Mouse (Mus musculus) CH12.LX (cell line): ENCODE data around the gene Cnot4. TPM values are rescaled to one million over a fixed set of nuclear protein-coding genes. Genes with fewer than 3 reads are reported as not detected.

ENCODE experiments used
- DNase-seq: peaks from one replicate; pipeline ENCODE4 v3.0.0-alpha.2; 2013; ENCODE audit errors: extremely low read depth
- H3K27ac ChIP-seq: 2 replicates; pipeline ENCODE4 v1.5.1; 2012; ENCODE audit warnings: low read depth, mild to moderate bottlenecking, control low read depth, moderate library complexity; ENCODE audit not compliant: insufficient read depth
- H3K27me3 ChIP-seq: replicated peaks from 2 replicates; pipeline ENCODE3; 2012; ENCODE audit warnings: inconsistent platforms
- H3K36me3 ChIP-seq, 2 experiments: replicated peaks in 1 of 2; 2 replicates each; pipeline versions ENCODE3 to v1.6.1; 2012; ENCODE audit warnings: inconsistent platforms in 1 of 2, low read length in 1 of 2, mild to moderate bottlenecking in 1 of 2, mixed read lengths in 1 of 2, moderate library complexity in 1 of 2; ENCODE audit not compliant: control insufficient read depth in 1 of 2, insufficient read depth in 1 of 2
- H3K4me1 ChIP-seq, 2 experiments: 2 replicates each; pipeline ENCODE4 v1.6.1; 2012; ENCODE audit warnings: inconsistent platforms in 1 of 2, moderate library complexity in 1 of 2; ENCODE audit not compliant: insufficient read depth in 2 of 2, control insufficient read depth in 1 of 2
- H3K4me2 ChIP-seq: 2 replicates; pipeline ENCODE4 v1.6.1; 2012; ENCODE audit warnings: low read depth, mild to moderate bottlenecking, control low read depth; ENCODE audit not compliant: poor library complexity, insufficient read depth, severe bottlenecking
- H3K4me3 ChIP-seq, 3 experiments: fragments of 150-350 bp in 1 of 3; sonication (generic) in 1 of 3; replicated peaks in 1 of 3; 2 replicates each; pipeline versions ENCODE3 to v1.5.1; 2011 to 2012; ENCODE audit warnings: low read depth in 2 of 3, low read length in 2 of 3, mild to moderate bottlenecking in 2 of 3, moderate library complexity in 2 of 3, control low read depth in 1 of 3, improper control_type of control experiment in 1 of 3, inconsistent platforms in 1 of 3, mixed read lengths in 1 of 3; ENCODE audit not compliant: poor library complexity in 1 of 3
- H3K79me2 ChIP-seq: replicated peaks from 2 replicates; pipeline ENCODE4 v1.6.1; 2012; ENCODE audit warnings: mild to moderate bottlenecking, moderate library complexity; ENCODE audit not compliant: control insufficient read depth, poor library complexity, insufficient read depth, severe bottlenecking; ENCODE audit errors: extremely low read depth
- H3K9ac ChIP-seq: 2 replicates; pipeline ENCODE4 v1.6.1; 2012; ENCODE audit warnings: low read depth, mild to moderate bottlenecking, control low read depth, moderate library complexity; ENCODE audit not compliant: insufficient read depth
- H3K9me3 ChIP-seq: replicated peaks from 2 replicates; pipeline ENCODE3; 2012; ENCODE audit warnings: low read length, inconsistent platforms, mixed read lengths
- BHLHE40 ChIP-seq: IDR thresholded peaks from 2 replicates; pipeline ENCODE4 v1.6.1; 2011; ENCODE audit warnings: mild to moderate bottlenecking, low read depth, low read length, improper control_type of control experiment
- CHD1 ChIP-seq: IDR thresholded peaks from 2 replicates; pipeline ENCODE4 v1.6.1; 2012; ENCODE audit warnings: low read depth, low read length, improper control_type of control experiment, inconsistent platforms
- ELF1 ChIP-seq: IDR thresholded peaks from 2 replicates; pipeline ENCODE4 v1.6.1; 2014; ENCODE audit warnings: low read depth, mild to moderate bottlenecking, inconsistent platforms, low read length, improper control_type of control experiment
- EP300 ChIP-seq: IDR thresholded peaks from 2 replicates; pipeline ENCODE4 v1.6.1; 2011; ENCODE audit warnings: low read length, improper control_type of control experiment
- HCFC1 ChIP-seq: IDR thresholded peaks from 2 replicates; pipeline ENCODE4 v1.6.1; 2012; ENCODE audit warnings: low read depth, mild to moderate bottlenecking, inconsistent platforms, low read length, improper control_type of control experiment
- IRF4 ChIP-seq: IDR thresholded peaks from 2 replicates; pipeline ENCODE4 v1.6.1; 2014; ENCODE audit warnings: low read depth, mild to moderate bottlenecking, inconsistent platforms, low read length, improper control_type of control experiment
- JUN ChIP-seq: IDR thresholded peaks from 2 replicates; pipeline ENCODE4 v1.6.1; 2011; ENCODE audit warnings: low read depth, mild to moderate bottlenecking, low read length, improper control_type of control experiment, moderate library complexity; ENCODE audit not compliant: insufficient read depth
- JUND ChIP-seq: conservative IDR thresholded peaks from 2 replicates; pipeline ENCODE4 v1.6.1; 2011; ENCODE audit warnings: low read depth, low read length, improper control_type of control experiment
- MAFK ChIP-seq: IDR thresholded peaks from 2 replicates; pipeline ENCODE4 v1.6.1; 2011; ENCODE audit warnings: low read length, improper control_type of control experiment; ENCODE audit not compliant: insufficient replicate concordance
- MAZ ChIP-seq: IDR thresholded peaks from 2 replicates; pipeline ENCODE4 v1.6.1; 2012; ENCODE audit warnings: low read depth, mild to moderate bottlenecking, inconsistent platforms, low read length, improper control_type of control experiment, moderate library complexity
- MEF2A ChIP-seq: IDR thresholded peaks from 2 replicates; pipeline ENCODE4 v1.6.1; 2014; ENCODE audit warnings: low read depth, mild to moderate bottlenecking, inconsistent platforms, low read length, improper control_type of control experiment, borderline replicate concordance
- MXI1 ChIP-seq: IDR thresholded peaks from 2 replicates; pipeline ENCODE4 v1.6.1; 2011; ENCODE audit warnings: mild to moderate bottlenecking, low read depth, low read length, improper control_type of control experiment
- NELFE ChIP-seq: IDR thresholded peaks from 2 replicates; pipeline ENCODE4 v1.6.1; 2011; ENCODE audit warnings: low read depth, low read length, improper control_type of control experiment
- NRF1 ChIP-seq: IDR thresholded peaks from 2 replicates; pipeline ENCODE4 v1.6.1; 2014; ENCODE audit warnings: low read depth, mild to moderate bottlenecking, inconsistent platforms, low read length, improper control_type of control experiment, moderate library complexity
- POLR2A ChIP-seq: IDR thresholded peaks from 2 replicates; pipeline ENCODE4 v1.6.1; 2011; ENCODE audit warnings: low read depth, mild to moderate bottlenecking, improper control_type of control experiment, low read length
- POLR2AphosphoS2 ChIP-seq: IDR thresholded peaks from 2 replicates; pipeline ENCODE4 v1.6.1; 2011; ENCODE audit warnings: low read depth, low read length, improper control_type of control experiment
- TBP ChIP-seq: conservative IDR thresholded peaks from 2 replicates; pipeline ENCODE4 v1.6.1; 2011; ENCODE audit warnings: low read depth, low read length, improper control_type of control experiment
- TCF12 ChIP-seq: IDR thresholded peaks from 2 replicates; pipeline ENCODE4 v1.6.1; 2014; ENCODE audit warnings: low read depth, mild to moderate bottlenecking, inconsistent platforms, low read length, improper control_type of control experiment
- UBTF ChIP-seq: IDR thresholded peaks from 2 replicates; pipeline ENCODE4 v1.6.1; 2012; ENCODE audit warnings: low read depth, mild to moderate bottlenecking, inconsistent platforms, low read length, improper control_type of control experiment, moderate library complexity
- USF1 ChIP-seq: IDR thresholded peaks from 2 replicates; pipeline ENCODE4 v1.6.1; 2014; ENCODE audit warnings: low read depth, mild to moderate bottlenecking, inconsistent platforms, low read length, improper control_type of control experiment
- USF2 ChIP-seq: conservative IDR thresholded peaks from 2 replicates; pipeline ENCODE4 v1.6.1; 2011; ENCODE audit warnings: low read depth, low read length, improper control_type of control experiment
- ZC3H11A ChIP-seq: IDR thresholded peaks from 2 replicates; pipeline ENCODE4 v1.6.1; 2012; ENCODE audit warnings: low read depth, mild to moderate bottlenecking, inconsistent platforms, low read length, improper control_type of control experiment
- ZNF384 ChIP-seq: IDR thresholded peaks from 2 replicates; pipeline ENCODE4 v1.6.1; 2012; ENCODE audit warnings: low read depth, low read length, improper control_type of control experiment, inconsistent platforms
- dilution Hi-C: fragments of 300-500 bp; cut with MboI; formaldehyde crosslinking; loops from 2 replicates; pipeline ENCODE4 v1.14.3; 2020; ENCODE audit warnings: low sequenced_read_pairs; ENCODE audit not compliant: extremely low pct_unique_long_range_greater_than_20kb, extremely low pct_ligation_motif_present
- in situ Hi-C: fragments of 300-500 bp; cut with MboI; formaldehyde crosslinking; loops from 3 replicates; pipeline ENCODE4 v1.14.3; 2019; ENCODE audit warnings: low sequenced_read_pairs, low pct_ligation_motif_present, low pct_unique_long_range_greater_than_20kb, mixed read lengths
- polyA plus RNA-seq: library from polyadenylated mRNA; unstranded; fragments of >175 nt; gene quantifications from 2 replicates; pipeline ENCODE4 v1.2.1, GENCODE M21; 2012; ENCODE audit warnings: low read depth; ENCODE audit not compliant: insufficient read length
- total RNA-seq, 2 experiments: library from RNA; depleted of rRNA; stranded (reverse); fragments of 300-350 nt in 1 of 2; fragments of >200 nt in 1 of 2; gene quantifications; 2 replicates each; pipeline ENCODE4 v1.2.3; 2012 to 2014

The Cnot4 gene
- total and polyA plus RNA-seq, 3 experiments, result 6.0 to 25.1 (median 8.7) TPM

DNA sequence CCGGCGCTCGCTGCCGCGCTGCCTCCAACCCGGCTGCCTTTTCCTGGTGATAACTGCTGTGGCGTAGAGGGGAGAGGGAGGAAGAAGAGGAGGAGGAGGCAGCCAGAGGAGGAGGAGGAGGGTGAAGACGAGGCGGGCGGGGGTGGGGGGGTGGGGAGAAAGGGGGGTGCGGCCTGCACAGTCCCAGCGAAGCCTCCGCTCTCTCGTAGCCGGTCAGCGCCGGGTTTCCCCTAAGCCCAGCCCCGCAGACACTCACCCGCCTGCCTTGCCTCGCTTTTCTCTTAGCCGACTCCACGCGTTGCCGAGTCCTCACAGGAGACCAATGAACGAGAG lies 312 bp downstream of the Cnot4 start:
- dilution Hi-C loops (no loop called here), in situ Hi-C loops (no loop called here)
- TF ChIP-seq NELFE (no peak), TCF12 (no peak), CHD1 (peak; percentile 82; the same call in 1 of the 2 replicates), UBTF (peak; percentile 100), TBP (no peak)
- H3K4me1 ChIP-seq, result peaks cover 2 to 37% of the 10 kb centered on the region in 2 experiments; a peak in 3 of 4 replicates
- DNase-seq, result no peak
- H3K79me2 ChIP-seq, result peaks cover 25% of the 10 kb centered on the region
- peak overlapping the region; percentile 75 for H3K9ac ChIP-seq
- H3K36me3 ChIP-seq, result peaks cover 0 to 11% of the 10 kb centered on the region in 2 experiments
- H3K9me3 ChIP-seq, result no peaks in the 10 kb centered on the region
- H3K27ac ChIP-seq, result peak overlapping the region; percentile 51; the same call in 1 of the 2 replicates
- peak overlapping the region; percentile 73 to 98 (median 93) for H3K4me3 ChIP-seq
- H3K27me3 ChIP-seq, result no peaks in the 10 kb centered on the region
- H3K4me2 ChIP-seq, result no peak overlapping the region

DNA sequence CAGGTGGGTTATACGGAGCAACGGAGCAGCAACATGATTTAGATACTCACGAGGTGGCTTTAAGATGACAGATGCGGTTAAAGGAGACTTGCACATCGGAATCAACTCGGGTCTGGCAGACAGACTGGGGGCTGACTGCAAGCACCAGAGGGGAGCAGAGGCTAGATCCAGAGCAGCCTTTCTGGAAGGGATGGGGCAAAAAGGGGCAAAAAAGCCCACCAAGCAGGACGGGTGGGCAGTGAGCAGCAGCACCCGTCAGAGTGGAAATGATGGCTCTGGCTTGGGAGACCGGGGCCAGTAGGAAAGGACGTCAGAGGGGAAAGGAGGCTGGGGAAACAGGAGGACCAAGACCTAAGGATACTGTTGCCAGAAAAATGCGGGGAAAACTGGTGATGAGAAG lies 718 bp downstream of the Cnot4 start:
- Histone ChIP-seq H3K9ac (peak overlapping the region; percentile 75), H3K4me2 (peak overlapping the region; percentile 92), H3K79me2 (peaks cover 25% of the 10 kb centered on the region), H3K36me3 (peaks cover 0 to 11% of the 10 kb centered on the region in 2 experiments)
- in situ Hi-C loops, result no loop called here
- DNase-seq, result no peak
- no peak for TF ChIP-seq ELF1
- TF ChIP-seq UBTF, result no peak
- no peak for TF ChIP-seq JUN
- no peak for TF ChIP-seq IRF4
- TF ChIP-seq ZNF384, result no peak
- no peak for TF ChIP-seq MAZ
- no peak for TF ChIP-seq JUND
- TF ChIP-seq MAFK, result no peak
- TF ChIP-seq USF1, result no peak
- TF ChIP-seq TBP, result no peak
- TF ChIP-seq, all 38 proteins: peak for 0
- dilution Hi-C loops, result no loop called here
- Histone ChIP-seq H3K27me3 (no peaks in the 10 kb centered on the region), H3K4me1 (peaks cover 2 to 37% of the 10 kb centered on the region in 2 experiments; a peak in 3 of 4 replicates), H3K4me3 (peak overlapping the region; percentile 73 to 98 (median 93)), H3K27ac (no peak overlapping the region), H3K9me3 (no peaks in the 10 kb centered on the region)

DNA sequence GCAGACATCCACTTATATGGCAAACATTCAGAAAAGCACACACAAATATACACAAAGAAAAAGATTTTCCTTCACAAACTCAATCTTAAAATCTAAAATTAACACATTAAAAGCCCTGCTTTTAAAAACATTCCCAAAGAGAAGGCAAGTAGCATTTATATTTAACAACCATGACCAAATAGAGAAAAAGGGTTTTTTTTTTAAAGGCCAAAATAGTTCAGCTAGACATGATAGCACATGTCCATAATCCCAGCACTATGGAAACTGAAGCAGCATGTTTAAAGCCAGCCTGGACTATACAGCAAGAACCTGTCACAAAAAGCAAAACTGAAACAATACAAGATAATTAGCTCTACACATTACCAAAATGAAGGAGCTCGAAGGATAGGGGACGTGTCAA lies 11.0 kb downstream of the Cnot4 start:
- H3K4me3 ChIP-seq, result no peak overlapping the region
- dilution Hi-C loops, result no loop called here
- no peaks in the 10 kb centered on the region for H3K27me3 ChIP-seq
- H3K27ac ChIP-seq, result no peak overlapping the region
- H3K79me2 ChIP-seq, result peaks cover 36% of the 10 kb centered on the region
- no peaks in the 10 kb centered on the region for H3K9me3 ChIP-seq
- DNase-seq, result no peak
- H3K36me3 ChIP-seq, result peaks cover 8 to 49% of the 10 kb centered on the region in 2 experiments
- in situ Hi-C loops, result no loop called here
- TF ChIP-seq UBTF, result no peak
- TF ChIP-seq TCF12, result no peak
- no peak for TF ChIP-seq USF2
- TF ChIP-seq EP300, result no peak
- TF ChIP-seq JUND, result no peak
- no peak for TF ChIP-seq POLR2A
- TF ChIP-seq POLR2AphosphoS2, result no peak
- TF ChIP-seq MXI1, result peak; percentile 21; the same call in 1 of the 2 replicates
- no peak for TF ChIP-seq ZC3H11A
- no peak for TF ChIP-seq HCFC1
- no peak for TF ChIP-seq BHLHE40
- peak; percentile 50; the same call in 1 of the 2 replicates for TF ChIP-seq MEF2A
- peak; percentile 53 for TF ChIP-seq ZNF384
- peak; percentile 77; the same call in 1 of the 2 replicates for TF ChIP-seq CHD1
- no peak for TF ChIP-seq NRF1
- no peak overlapping the region for H3K9ac ChIP-seq
- H3K4me2 ChIP-seq, result peak overlapping the region; percentile 21; the same call in 1 of the 2 replicates
- peaks cover 5 to 15% of the 10 kb centered on the region in 2 experiments; a peak in 3 of 4 replicates for H3K4me1 ChIP-seq
